Mouse (Mus musculus): ENCODE data around the gene Gm17657. TPM values are rescaled to one million over a fixed set of nuclear protein-coding genes. Genes with fewer than 3 reads are reported as not detected.

The Gm17657 gene
- polyA plus RNA-seq, 1 experiment from 2014 or later: not detected

DNA sequence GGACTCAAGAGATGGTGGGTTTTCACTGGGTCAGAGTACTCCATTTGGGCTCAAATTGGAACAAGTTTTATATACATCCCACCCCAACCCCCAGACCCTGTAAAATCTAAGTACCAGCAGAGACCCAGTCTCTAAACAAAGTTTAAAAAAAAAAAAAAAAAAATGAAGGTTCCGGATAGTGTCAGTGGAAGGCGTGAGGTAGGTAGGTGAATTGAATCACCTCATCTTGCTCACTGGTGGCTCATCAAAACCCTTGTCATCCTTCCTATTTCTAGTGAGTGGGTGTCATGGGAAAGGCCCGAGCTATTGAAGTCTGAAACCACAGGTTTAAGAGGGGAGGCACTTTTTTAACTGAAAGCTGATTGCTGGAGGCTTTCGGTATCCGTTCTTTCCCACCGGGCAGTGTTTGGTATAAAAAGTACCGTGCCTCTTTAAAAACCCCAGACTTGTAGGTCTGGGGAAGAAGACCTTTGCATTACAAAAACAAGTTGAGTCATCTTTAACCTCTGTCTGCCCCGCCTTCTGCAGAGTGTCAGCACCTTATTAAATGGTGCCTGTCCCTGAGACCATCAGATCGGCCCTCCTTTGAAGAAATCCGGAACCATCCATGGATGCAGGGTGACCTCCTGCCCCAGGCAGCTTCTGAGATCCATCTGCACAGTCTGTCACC lies 55.2 kb downstream of the Gm17657 start:
- peaks cover 51% of the 10 kb centered on the region for H3K4me1 ChIP-seq (ENCODE audit: control insufficient read depth, low read depth, low read length)
- H3K4me2 ChIP-seq (ENCODE audit: low read depth, low read length): peak overlapping the region; percentile 70
- ATAC-seq (ENCODE audit: low read depth): no peak

GRCm38 (mm10) chr17:29493461-29493980 lies 55.9 kb downstream of the Gm17657 start:
- Histone ChIP-seq H3K27me3 (ENCODE audit: control insufficient read depth, insufficient read depth, low read depth, low read length) (no peaks in the 10 kb centered on the region), H3K4me2 (ENCODE audit: low read depth, low read length) (peak overlapping the region; percentile 70), H3K4me1 (ENCODE audit: control insufficient read depth, low read depth, low read length) (peaks cover 51% of the 10 kb centered on the region), H3K36me3 (ENCODE audit: control insufficient read depth, insufficient read depth) (peaks cover 36% of the 10 kb centered on the region), H3K27ac (ENCODE audit: low read length) (peak overlapping the region; percentile 98), H3K9me3 (replicated peaks; ENCODE audit: control insufficient read depth, low read length) (no peaks in the 10 kb centered on the region), H3K4me3 (ENCODE audit: low read depth, low read length) (peak overlapping the region; percentile 96), H3K9ac (ENCODE audit: low read depth, low read length) (peak overlapping the region; percentile 100)
- no peak for ATAC-seq (ENCODE audit: low read depth)
- 59% methylated on average over 11 of the region's 11 CpGs for WGBS (ENCODE audit: insufficient replicate concordance)

More for the DNA sequence above, 55.2 kb downstream of the Gm17657 start:
- Histone ChIP-seq H3K27me3 (ENCODE audit: control insufficient read depth, insufficient read depth, low read depth, low read length) (no peaks in the 10 kb centered on the region), H3K27ac (ENCODE audit: low read length) (peak overlapping the region; percentile 98), H3K9ac (ENCODE audit: low read depth, low read length) (peak overlapping the region; percentile 100), H3K4me3 (ENCODE audit: low read depth, low read length) (peak overlapping the region; percentile 96), H3K36me3 (ENCODE audit: control insufficient read depth, insufficient read depth) (peaks cover 36% of the 10 kb centered on the region), H3K9me3 (replicated peaks; ENCODE audit: control insufficient read depth, low read length) (no peaks in the 10 kb centered on the region)
- WGBS (ENCODE audit: insufficient replicate concordance): 42% methylated on average over 10 of the region's 10 CpGs

DNA sequence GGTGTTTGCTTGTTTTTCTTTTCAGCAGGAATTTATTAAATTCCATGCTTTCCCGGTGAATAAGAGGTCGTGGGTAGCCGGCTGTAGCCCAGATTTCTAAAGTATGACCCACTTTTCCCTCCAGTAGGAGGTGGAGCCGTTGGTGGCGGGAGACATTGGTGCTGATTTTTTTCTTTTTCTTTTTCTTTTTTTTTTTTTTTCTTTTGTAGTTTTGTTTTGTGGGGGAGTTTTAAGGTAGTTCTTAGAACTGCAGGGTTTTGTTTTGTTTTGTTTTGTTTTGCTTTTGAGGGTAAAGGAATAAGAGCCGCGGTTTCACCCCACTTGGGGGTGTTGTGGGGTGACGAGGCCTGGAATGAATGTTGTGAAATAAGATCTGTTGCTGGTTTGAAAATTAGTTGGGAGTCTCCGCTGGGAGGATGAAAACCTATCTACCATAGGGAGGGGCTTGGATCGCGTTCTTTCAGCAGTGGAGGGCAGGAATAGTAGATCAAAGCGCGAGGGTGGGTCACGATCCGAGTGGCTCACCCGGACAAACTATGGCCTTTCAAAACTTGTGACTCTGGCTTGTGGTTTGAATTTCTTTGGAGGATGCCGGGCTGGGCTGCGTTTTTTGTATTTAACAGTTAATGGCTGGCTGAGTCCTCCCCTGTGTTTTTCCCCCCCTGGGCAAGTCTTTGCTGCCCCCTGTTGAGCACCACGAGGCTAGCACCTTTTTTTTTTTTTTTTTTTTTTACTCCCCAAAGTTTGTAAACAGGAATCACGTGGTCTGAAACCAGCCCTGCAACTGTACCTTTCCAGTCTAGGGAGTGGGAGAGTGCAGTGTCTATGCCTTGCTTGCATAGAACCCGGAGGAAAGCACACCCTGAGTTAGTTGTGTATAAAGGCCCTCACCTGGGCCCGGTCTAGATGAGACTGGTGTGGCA lies 56.9 kb downstream of the Gm17657 start:
- no peaks in the 10 kb centered on the region for H3K9me3 ChIP-seq (replicated peaks; ENCODE audit: control insufficient read depth, low read length)
- WGBS (ENCODE audit: insufficient replicate concordance): 1% methylated on average over 22 of the region's 22 CpGs
- H3K4me2 ChIP-seq (ENCODE audit: low read depth, low read length): peak overlapping the region; percentile 70
- peaks cover 36% of the 10 kb centered on the region for H3K36me3 ChIP-seq (ENCODE audit: control insufficient read depth, insufficient read depth)
- H3K4me3 ChIP-seq (ENCODE audit: low read depth, low read length): peak overlapping the region; percentile 96
- no peaks in the 10 kb centered on the region for H3K27me3 ChIP-seq (ENCODE audit: control insufficient read depth, insufficient read depth, low read depth, low read length)
- peak overlapping the region; percentile 100 for H3K9ac ChIP-seq (ENCODE audit: low read depth, low read length)
- ATAC-seq (ENCODE audit: low read depth): no peak
- H3K27ac ChIP-seq (ENCODE audit: low read length): peak overlapping the region; percentile 98
- H3K4me1 ChIP-seq (ENCODE audit: control insufficient read depth, low read depth, low read length): peaks cover 45% of the 10 kb centered on the region

DNA sequence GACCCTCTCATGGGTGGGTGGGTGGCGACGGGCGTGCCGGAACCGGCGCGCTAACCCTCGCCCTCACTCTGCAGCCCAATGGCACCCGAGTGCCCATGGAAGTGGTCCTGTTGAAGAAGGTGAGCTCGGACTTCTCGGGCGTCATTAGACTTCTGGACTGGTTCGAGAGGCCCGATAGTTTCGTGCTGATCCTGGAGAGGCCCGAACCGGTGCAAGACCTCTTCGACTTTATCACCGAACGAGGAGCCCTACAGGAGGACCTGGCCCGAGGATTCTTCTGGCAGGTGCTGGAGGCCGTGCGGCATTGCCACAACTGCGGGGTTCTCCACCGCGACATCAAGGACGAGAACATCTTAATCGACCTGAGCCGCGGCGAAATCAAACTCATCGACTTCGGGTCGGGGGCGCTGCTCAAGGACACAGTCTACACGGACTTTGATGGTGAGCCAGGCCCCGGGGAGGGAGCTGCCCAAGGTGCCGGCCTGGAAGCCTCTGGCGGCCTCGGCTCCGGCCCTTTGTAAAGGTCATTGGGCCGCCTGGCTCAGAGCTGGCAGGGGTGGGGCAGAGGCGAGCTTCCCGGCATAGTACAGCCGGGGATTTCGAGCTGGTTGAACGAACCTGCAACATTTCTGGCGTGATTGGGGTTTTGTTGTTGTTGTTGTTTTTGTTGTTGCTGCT lies 57.7 kb downstream of the Gm17657 start:
- no peaks in the 10 kb centered on the region for H3K9me3 ChIP-seq (replicated peaks; ENCODE audit: control insufficient read depth, low read length)

GRCm38 (mm10) chr17:29490713-29491581 lies 58.5 kb downstream of the Gm17657 start, which contains the start of gene Pim1:
Pim1 (plus strand) TSS chr17:29490753.
- H3K4me3 ChIP-seq (ENCODE audit: low read depth, low read length): peak within 1 kb of the TSS; percentile 96
- peak; percentile 33 for ATAC-seq (ENCODE audit: low read depth)
- peaks cover 33% of the 10 kb centered on the region for H3K36me3 ChIP-seq (ENCODE audit: control insufficient read depth, insufficient read depth)
- H3K4me2 ChIP-seq (ENCODE audit: low read depth, low read length): peak within 1 kb of the TSS; percentile 84
- H3K9ac ChIP-seq (ENCODE audit: low read depth, low read length): peak within 1 kb of the TSS; percentile 100
- no peaks in the 10 kb centered on the region for H3K9me3 ChIP-seq (replicated peaks; ENCODE audit: control insufficient read depth, low read length)
- under 1% methylated on average over 89 of the region's 99 CpGs for WGBS (ENCODE audit: insufficient replicate concordance)
- H3K27me3 ChIP-seq (ENCODE audit: control insufficient read depth, insufficient read depth, low read depth, low read length): no peaks in the 10 kb centered on the region
- H3K4me1 ChIP-seq (ENCODE audit: control insufficient read depth, low read depth, low read length): peaks cover 39% of the 10 kb centered on the region
- peak within 1 kb of the TSS; percentile 98 for H3K27ac ChIP-seq (ENCODE audit: low read length)

More for the DNA sequence above, 57.7 kb downstream of the Gm17657 start:
- under 1% methylated on average over 48 of the region's 48 CpGs for WGBS (ENCODE audit: insufficient replicate concordance)
- H3K27ac ChIP-seq (ENCODE audit: low read length): peak overlapping the region; percentile 98
- ATAC-seq (ENCODE audit: low read depth): no peak
- peak overlapping the region; percentile 100 for H3K9ac ChIP-seq (ENCODE audit: low read depth, low read length)
- H3K36me3 ChIP-seq (ENCODE audit: control insufficient read depth, insufficient read depth): peaks cover 36% of the 10 kb centered on the region
- H3K4me1 ChIP-seq (ENCODE audit: control insufficient read depth, low read depth, low read length): peaks cover 45% of the 10 kb centered on the region
- H3K4me2 ChIP-seq (ENCODE audit: low read depth, low read length): peak overlapping the region; percentile 49
- no peaks in the 10 kb centered on the region for H3K27me3 ChIP-seq (ENCODE audit: control insufficient read depth, insufficient read depth, low read depth, low read length)
- H3K4me3 ChIP-seq (ENCODE audit: low read depth, low read length): peak overlapping the region; percentile 96

- Histone ChIP-seq H3K9me3 (replicated peaks; ENCODE audit: control insufficient read depth, low read length) (no peaks in the 10 kb centered on the region), H3K36me3 (ENCODE audit: control insufficient read depth, insufficient read depth) (peaks cover 32% of the 10 kb centered on the region), H3K4me2 (ENCODE audit: low read depth, low read length) (peak overlapping the region; percentile 84), H3K9ac (ENCODE audit: low read depth, low read length) (peak overlapping the region; percentile 90), H3K4me3 (ENCODE audit: low read depth, low read length) (peak overlapping the region; percentile 96), H3K27ac (ENCODE audit: low read length) (peak overlapping the region; percentile 95), H3K27me3 (ENCODE audit: control insufficient read depth, insufficient read depth, low read depth, low read length) (no peaks in the 10 kb centered on the region), H3K4me1 (ENCODE audit: control insufficient read depth, low read depth, low read length) (peaks cover 42% of the 10 kb centered on the region)
- under 1% methylated on average over 66 of the region's 68 CpGs for WGBS (ENCODE audit: insufficient replicate concordance)
- peak; percentile 82 for ATAC-seq (ENCODE audit: low read depth)
Observed at GRCm38 (mm10) chr17:29489971-29490712, 59.3 kb downstream of the Gm17657 start.

GRCm38 (mm10) chr17:29488978-29489970 lies 60.2 kb downstream of the Gm17657 start:
- H3K4me1 ChIP-seq (ENCODE audit: control insufficient read depth, low read depth, low read length): peaks cover 40% of the 10 kb centered on the region
- no peaks in the 10 kb centered on the region for H3K27me3 ChIP-seq (ENCODE audit: control insufficient read depth, insufficient read depth, low read depth, low read length)
- no peaks in the 10 kb centered on the region for H3K9me3 ChIP-seq (replicated peaks; ENCODE audit: control insufficient read depth, low read length)
- H3K27ac ChIP-seq (ENCODE audit: low read length): peak overlapping the region; percentile 95
- WGBS (ENCODE audit: insufficient replicate concordance): 1% methylated on average over 30 of the region's 30 CpGs
- H3K9ac ChIP-seq (ENCODE audit: low read depth, low read length): peak overlapping the region; percentile 90
- H3K4me2 ChIP-seq (ENCODE audit: low read depth, low read length): peak overlapping the region; percentile 84
- no peak for ATAC-seq (ENCODE audit: low read depth)
- H3K4me3 ChIP-seq (ENCODE audit: low read depth, low read length): peak overlapping the region; percentile 81
- peaks cover 25% of the 10 kb centered on the region for H3K36me3 ChIP-seq (ENCODE audit: control insufficient read depth, insufficient read depth)
